Mouse (Mus musculus): ENCODE data around the gene Krtap29-1.

DNA sequence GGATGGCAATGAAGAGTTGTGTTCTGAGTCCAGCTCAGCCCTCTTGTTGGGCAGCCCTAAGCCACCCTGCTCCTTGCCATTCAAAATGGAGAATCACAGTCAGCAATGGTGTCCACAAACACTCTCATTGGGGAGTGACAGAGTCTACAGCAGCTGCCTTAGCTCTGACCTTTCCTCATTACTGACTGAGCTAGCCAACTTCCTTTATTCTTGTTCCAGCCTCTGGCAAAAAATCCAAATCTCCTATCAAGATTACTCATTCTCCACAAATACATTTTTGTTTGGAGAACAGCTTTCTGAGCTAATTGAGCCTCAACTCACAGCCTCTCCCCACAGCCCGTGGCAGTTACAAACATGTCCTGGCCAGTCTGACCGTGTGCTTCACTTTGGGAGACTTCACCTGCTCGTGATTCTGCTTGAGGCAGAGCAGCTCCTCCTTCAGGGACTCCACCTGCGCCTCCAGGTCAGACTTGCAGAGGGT, 34.9 kb upstream of the Krtap29-1 start:
- no peak for TF ChIP-seq POLR2A (IDR thresholded peaks at IDR 0.05; ENCODE audit: insufficient read depth, low read depth, low read length)
- no peak for TF ChIP-seq CTCF (IDR thresholded peaks at IDR 0.05)

Data from heart, adult 2 months (tissue).